Mouse (Mus musculus) brain, adult 2 months (tissue): Measurements from ENCODE around the gene Tle1.

ENCODE experiments used
- DNase-seq: peaks from one replicate; pipeline ENCODE4 v3.0.0; 2011; ENCODE audit warnings: low read depth, low spot score

Tle1 gene

DNA sequence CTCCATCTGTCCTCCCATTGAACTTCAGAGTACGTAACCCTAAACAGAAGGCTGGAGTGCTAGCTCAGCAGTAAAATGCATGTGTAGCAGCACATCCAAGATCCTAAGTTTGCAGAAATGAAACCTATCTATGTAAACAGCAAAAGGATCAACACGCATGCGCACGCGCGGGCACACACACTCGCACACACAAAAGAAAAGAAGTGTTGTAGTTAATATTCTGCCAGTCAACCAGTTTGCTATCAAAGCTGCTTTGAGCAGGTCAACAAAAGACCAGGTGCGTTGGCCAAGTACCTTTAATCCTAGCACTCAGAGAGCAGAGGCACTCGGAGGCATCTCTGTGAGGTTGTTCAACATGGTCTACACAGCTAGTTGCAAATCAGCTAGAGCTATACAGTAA, 35.0 kb downstream of the Tle1 start:
- no peak for DNase-seq

DNA sequence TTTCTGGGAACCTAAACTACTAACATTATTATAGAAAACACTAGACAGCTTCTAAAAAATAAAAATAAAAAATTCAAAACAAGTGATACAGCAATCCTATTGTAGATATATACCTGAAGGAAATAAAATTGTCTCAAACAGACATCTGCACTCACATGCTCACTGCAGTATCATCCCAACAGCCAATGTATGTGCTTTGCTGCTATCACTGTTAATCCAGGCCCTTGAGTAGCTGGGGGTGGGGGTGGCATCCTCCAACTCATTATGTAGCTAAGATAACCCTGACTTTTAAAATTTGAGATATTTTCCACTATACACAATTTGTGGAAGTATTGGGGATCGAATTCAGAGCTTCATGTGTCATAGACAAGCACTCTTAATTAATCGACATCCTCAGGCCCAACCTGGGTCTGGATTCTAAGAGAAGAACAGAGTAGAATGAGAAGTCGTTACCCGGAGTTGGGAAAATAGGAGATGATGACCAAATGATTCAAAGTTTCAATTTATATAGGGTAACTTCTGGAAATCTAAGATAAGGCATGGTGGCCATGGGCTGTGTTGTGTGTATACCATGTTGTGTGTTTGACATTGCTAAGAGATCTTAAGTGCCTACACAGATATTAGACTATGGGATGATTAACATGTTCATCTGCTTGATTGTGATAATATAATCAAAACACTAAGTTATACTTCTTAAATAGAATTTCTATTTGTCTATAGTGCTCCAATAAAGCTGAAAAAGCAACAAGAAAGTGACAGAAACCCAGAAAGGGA, 38.1 kb downstream of the Tle1 start:
- DNase-seq: no peak

- no peak for DNase-seq
These were observed 40.6 kb downstream of the Tle1 start for GRCm38 (mm10) chr4:72160102-72160511.

DNA sequence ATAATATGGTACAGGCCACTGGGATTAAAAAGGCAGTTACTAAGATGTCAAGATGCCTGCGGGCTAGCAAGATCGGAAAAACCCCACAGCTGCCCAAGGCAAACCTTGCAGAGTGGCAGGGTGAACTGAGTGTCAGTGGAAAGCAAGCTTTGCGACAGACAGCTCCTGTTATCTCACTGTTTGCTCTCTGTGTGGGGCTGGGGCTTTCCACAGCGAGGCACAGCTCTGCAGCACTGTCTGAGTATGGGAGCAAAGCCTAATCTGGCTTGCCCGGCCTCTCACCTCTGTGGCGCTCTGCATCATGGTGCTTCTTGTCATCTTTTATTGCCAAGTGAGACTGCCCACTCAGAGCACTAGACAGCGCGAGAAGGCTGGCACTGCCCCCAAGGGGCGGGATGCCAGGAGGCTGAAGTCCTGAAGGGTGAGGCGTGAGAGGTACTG, 42.8 kb downstream of the Tle1 start:
- peak; percentile 19 for DNase-seq

- DNase-seq: no peak
These were observed 50.1 kb downstream of the Tle1 start for GRCm38 (mm10) chr4:72150460-72151131.

- peak; percentile 46 for DNase-seq
These were observed 54.7 kb downstream of the Tle1 start for GRCm38 (mm10) chr4:72146003-72146402.

DNA sequence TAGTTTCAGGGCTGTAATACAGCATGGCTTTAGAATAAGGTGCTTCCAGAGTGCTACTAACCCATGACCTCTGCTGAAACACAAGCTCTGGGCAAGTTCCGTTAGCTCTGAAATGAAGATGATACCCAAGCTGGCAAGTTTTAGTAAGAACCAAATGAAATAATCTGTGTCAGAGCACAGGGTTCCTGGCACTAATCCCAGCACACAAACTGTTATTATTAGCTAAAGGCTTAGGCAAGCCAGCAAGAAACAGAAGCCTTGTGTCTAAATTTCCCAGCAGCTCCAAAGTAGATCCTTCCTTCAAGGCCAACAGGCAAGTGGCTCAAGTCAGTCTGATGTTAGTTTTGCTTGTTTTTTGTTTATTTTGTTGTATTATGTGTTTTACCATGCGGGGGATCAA, 56.2 kb downstream of the Tle1 start:
- DNase-seq: peak; percentile 74

- DNase-seq: peak; percentile 52
These were observed 60.0 kb downstream of the Tle1 start for GRCm38 (mm10) chr4:72140706-72141105.

GRCm38 (mm10) chr4:72139475-72140120, 61.1 kb downstream of the Tle1 start:
- DNase-seq: no peak

DNA sequence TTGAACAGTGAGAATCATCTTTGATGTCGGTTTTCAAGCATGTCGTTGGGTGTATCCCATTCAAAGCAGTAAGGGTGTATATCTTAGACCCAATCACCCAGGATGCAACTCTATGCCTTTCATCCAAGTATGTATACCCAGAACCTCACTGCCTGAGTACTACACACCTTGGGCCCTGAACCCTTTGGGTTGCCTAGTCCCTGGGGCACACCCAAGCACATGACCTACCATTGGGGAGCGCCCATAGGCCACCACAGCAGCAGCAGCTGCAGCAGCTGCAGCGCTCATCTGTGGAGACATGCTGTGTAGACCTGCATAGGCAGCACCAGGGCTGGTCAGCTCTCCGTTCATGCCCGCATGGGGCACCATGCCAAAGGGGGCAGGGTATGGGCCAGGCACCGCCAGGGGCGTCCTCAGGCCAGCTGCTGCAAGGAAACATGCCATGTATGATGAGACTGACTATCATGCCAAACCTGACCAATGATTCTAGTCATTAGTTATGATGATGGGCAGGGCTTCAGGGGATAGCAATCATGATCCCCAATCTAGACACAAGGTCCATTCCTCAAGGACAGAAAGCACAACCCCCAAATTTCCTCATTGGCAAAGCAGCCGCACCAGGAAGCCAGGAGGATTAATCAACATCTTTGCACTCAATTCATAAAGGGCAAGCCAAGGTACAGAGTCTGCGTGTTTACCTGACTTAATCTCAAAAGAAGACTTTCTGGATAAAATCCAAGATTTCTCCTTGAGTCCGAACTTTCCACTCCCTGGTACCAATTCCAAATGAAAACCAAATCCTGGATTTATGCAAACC, 62.2 kb downstream of the Tle1 start:
- no peak for DNase-seq

GRCm38 (mm10) chr4:72132646-72133045, 68.1 kb downstream of the Tle1 start:
- DNase-seq: peak; percentile 44

- DNase-seq: peak; percentile 21
These were observed 73.1 kb downstream of the Tle1 start for GRCm38 (mm10) chr4:72127596-72127995.

GRCm38 (mm10) chr4:72124790-72125189, 75.9 kb downstream of the Tle1 start:
- DNase-seq: no peak

DNA sequence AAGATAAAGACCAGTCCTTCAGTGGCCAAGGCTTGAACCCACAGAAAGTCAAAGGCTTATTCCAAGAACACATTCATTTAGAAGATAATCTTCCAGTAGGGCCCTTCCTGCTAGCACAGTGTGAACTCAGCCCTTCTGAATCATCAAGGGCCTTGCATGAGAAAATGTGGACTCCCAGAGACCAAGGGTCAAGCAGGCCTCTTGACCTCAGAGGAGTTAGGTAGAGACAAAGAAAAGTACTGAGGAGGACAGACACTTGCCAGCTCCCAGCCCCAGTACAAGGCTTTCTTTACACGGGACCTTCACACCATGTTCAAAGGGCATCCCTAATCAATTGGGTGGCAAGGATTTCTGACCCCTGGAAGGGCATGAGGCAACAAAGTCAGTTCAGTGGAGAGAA, 77.9 kb downstream of the Tle1 start:
- no peak for DNase-seq

GRCm38 (mm10) chr4:72122343-72122742, 78.4 kb downstream of the Tle1 start:
- no peak for DNase-seq

DNA sequence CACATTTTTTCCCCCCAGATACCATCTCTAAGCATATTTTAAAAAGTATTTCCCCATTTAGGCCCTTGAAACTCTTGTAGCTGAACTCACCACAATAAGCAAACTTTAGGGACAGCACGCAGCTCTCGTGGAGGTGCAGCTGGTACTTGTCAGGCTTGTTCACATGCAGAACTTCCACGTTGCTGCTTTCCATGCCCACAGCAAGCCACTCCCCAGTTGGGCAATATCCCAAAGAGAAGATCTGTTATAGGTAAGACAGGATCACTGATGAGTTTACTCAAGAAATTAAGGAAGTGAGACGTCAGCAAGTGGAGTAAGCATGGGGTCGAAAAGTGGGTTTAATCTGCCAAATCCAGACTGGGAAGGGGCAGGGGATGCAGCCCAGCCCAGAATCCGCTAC, 80.7 kb downstream of the Tle1 start:
- DNase-seq: no peak

DNA sequence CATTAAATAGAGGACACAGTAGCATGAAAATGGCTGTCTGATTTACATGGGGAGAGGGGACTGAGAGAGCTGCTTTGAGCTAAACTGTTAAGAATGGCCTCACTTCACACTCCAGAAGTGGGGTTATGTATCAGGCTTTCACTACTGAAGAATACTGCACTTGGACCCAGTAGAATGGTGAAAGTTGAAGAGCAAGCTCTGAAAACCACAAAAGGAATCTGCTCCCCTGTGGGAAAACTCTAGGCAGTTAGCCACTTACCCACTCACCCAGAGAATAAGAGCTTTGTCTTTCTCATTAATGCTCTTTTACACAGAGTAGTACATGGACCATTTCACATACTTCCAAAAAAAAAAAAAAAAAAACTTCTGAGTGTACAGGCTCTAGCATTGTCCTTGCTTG, 95.0 kb downstream of the Tle1 start:
- peak; percentile 12 for DNase-seq

GRCm38 (mm10) chr4:72104186-72104585, 96.5 kb downstream of the Tle1 start:
- DNase-seq: no peak

DNA sequence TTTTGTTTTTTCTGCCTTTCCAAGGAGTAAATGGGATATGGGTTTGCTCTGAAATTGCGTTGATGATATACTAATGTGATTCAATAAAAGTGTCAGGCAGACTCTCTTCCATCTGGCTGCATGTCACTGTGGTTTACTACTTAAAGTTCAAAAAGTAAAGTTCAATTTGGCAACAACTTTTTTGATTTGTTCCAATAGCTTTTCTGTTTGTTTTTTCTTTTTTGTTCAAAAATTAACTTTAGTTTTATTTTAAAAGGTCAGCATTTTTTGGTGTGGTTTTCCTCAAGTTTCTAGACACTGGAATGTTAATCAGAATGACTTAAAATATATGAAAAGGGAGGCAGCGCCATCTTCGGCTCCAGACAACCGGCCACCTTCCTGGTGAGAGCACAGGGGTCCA, 112.9 kb downstream of the Tle1 start:
- no peak for DNase-seq

- DNase-seq: peak; percentile 28
These were observed 131.6 kb downstream of the Tle1 start for GRCm38 (mm10) chr4:72069111-72069534.

DNA sequence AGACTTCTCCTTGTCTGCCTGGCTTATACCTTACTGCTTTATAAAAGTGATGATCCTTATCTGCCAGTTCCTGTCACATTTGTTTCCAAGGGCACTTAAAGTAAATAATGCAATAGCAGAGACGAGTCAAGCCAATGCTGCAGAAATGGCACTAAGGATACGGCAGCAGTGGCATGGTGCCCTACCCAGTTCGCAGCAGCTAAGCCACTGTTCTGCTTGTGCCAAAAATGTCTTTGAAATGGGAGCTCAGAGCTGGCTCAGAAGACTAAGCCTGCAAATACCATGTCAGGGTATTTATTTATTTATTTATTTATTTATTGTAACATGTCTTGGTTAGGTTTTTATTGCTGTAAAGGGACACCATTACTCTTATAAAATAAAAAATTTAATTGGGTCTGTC, 132.8 kb downstream of the Tle1 start:
- no peak for DNase-seq
